18 mouse cellular contexts compared by ENCODE assay signal in the genomic region with DNA sequence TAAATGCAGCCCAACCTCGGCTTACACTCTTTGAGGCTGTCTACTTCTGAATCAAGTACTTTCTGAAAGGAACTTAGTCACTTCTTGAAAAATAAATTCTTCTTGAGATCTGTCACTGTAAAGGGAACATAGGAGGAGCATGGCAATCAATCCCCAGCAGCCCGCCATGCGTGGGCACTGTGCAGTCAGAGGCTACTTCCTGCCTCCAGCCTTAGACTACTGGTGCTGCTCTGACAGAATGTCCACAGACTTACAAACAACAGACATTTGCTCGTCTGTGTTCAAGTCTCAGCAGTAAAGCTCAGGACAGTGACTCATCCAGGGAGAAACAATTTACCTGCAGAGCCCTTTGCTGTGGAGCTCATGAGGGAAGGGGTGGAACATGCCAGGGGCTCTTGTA. TPM values are rescaled to one million over a fixed set of nuclear protein-coding genes. Genes with fewer than 3 reads are reported as not detected.
DNase-seq lines count a peak whose midpoint lies in the region; ATAC-seq and TF ChIP-seq lines count a peak whose summit lies in the region.
"Had no signal": no experiment of that assay in that cellular context is flagged by ENCODE, and none has a peak within 500 bp of the region (broad histone marks: within the 10 kb centered on the region; RNA-seq: fewer than 3 reads in every experiment).

No protein-coding gene starts in this region.

- H3K9ac ChIP-seq in lung, postnatal 0 days (replicated peaks; ENCODE audit: low read depth): no peak overlapping the region
- no peak overlapping the region for H3K9ac ChIP-seq in liver, postnatal 0 days (replicated peaks)
- H3K9ac ChIP-seq: forebrain, embryonic 13.5 days; heart, embryonic 15.5 days; limb, embryonic 12.5 days; lung, embryonic 15.5 days had no signal

- H3K36me3 ChIP-seq in lung, postnatal 0 days (ENCODE audit: insufficient read depth, low read length): no peaks in the 10 kb centered on the region
- H3K36me3 ChIP-seq in liver, postnatal 0 days (replicated peaks; ENCODE audit: insufficient read depth, low read length): peaks cover 18% of the 10 kb centered on the region

- no peak overlapping the region for H3K4me2 ChIP-seq in lung, postnatal 0 days (replicated peaks; ENCODE audit: low read depth, low read length)
- no peak overlapping the region; the same call in 1 of the 2 replicates for H3K4me2 ChIP-seq in liver, postnatal 0 days (ENCODE audit: low read depth, low read length)
- H3K4me2 ChIP-seq: forebrain, embryonic 13.5 days; heart, embryonic 15.5 days; limb, embryonic 12.5 days; lung, embryonic 15.5 days; midbrain, embryonic 11.5 days had no signal

- 0 out of 2 replicates have a peak overlapping the region, but pooled peaks have one; percentile 14 for H3K27ac ChIP-seq in lung, postnatal 0 days (ENCODE audit: low read length)
- H3K27ac ChIP-seq in liver, postnatal 0 days (ENCODE audit: low read depth): peak overlapping the region; percentile 41
- H3K27ac ChIP-seq: forebrain, embryonic 13.5 days; heart, embryonic 15.5 days; hindbrain, embryonic 10.5 days; layer of hippocampus, adult 2 months; left cerebral cortex, adult 2 months; limb, embryonic 12.5 days; lung, embryonic 15.5 days had no signal

- WGBS in lung, postnatal 0 days: 53% methylated on average over 4 of the region's 4 CpGs
- 40% methylated on average over 4 of the region's 4 CpGs for WGBS in liver, postnatal 0 days (ENCODE audit: insufficient replicate concordance)

- no peaks in the 10 kb centered on the region for H3K9me3 ChIP-seq in lung, postnatal 0 days (ENCODE audit: low read length)
- H3K9me3 ChIP-seq in liver, postnatal 0 days (ENCODE audit: low read length): no peaks in the 10 kb centered on the region
- H3K9me3 ChIP-seq: heart, embryonic 15.5 days; lung, embryonic 15.5 days had no signal

- H3K4me3 ChIP-seq in lung, postnatal 0 days (ENCODE audit: low read depth, low read length): no peak overlapping the region
- H3K4me3 ChIP-seq in liver, postnatal 0 days (ENCODE audit: low read depth, low read length): no peak overlapping the region
- H3K4me3 ChIP-seq: forebrain, embryonic 13.5 days; heart, embryonic 15.5 days; hindbrain, embryonic 10.5 days; layer of hippocampus, adult 2 months; left cerebral cortex, adult 2 months; limb, embryonic 12.5 days; lung, embryonic 15.5 days had no signal

- TF ChIP-seq EP300 in lung, postnatal 0 days (IDR thresholded peaks at IDR 0.05): no peak
- TF ChIP-seq EP300 in liver, postnatal 0 days (IDR thresholded peaks at IDR 0.05; ENCODE audit: low read depth): no peak

- no peak for DNase-seq in lung, postnatal 0 days (ENCODE audit: low spot score)
- no peak for DNase-seq in lung, postnatal 25 days (ENCODE audit: low spot score)
- no peak for DNase-seq in liver, postnatal 0 days
- DNase-seq in kidney, postnatal 14 days: no peak
- DNase-seq in frontal cortex, postnatal 36 days (ENCODE audit: low spot score in 2 of 2): no peak
- no peak for DNase-seq in right cerebral cortex, adult 2 months (ENCODE audit: low spot score in 2 of 2)
- DNase-seq: adrenal gland, adult 2 months; cerebellum, postnatal 14 days; heart, adult 18-20 months had no signal

- H3K27me3 ChIP-seq in lung, postnatal 0 days (replicated peaks; ENCODE audit: insufficient read depth, low read length): no peaks in the 10 kb centered on the region
- H3K27me3 ChIP-seq in liver, postnatal 0 days (ENCODE audit: insufficient read depth, low read length): no peaks in the 10 kb centered on the region
- H3K27me3 ChIP-seq: forebrain, embryonic 13.5 days; heart, embryonic 15.5 days; limb, embryonic 12.5 days; lung, embryonic 15.5 days had no signal

- peaks cover 18% of the 10 kb centered on the region; the same call in 1 of the 2 replicates for H3K4me1 ChIP-seq in lung, postnatal 0 days (ENCODE audit: insufficient read depth, low read depth, low read length)
- H3K4me1 ChIP-seq in liver, postnatal 0 days (ENCODE audit: insufficient read depth): peaks cover 43% of the 10 kb centered on the region

- ATAC-seq in lung, postnatal 0 days: peak; percentile 49; the same call in 1 of the 2 replicates
- ATAC-seq in common myeloid progenitor, adult 5-6 weeks (replicated peaks; ENCODE audit: low read depth, poor library complexity, severe bottlenecking): peak; percentile 60
- peak; percentile 24; the same call in 1 of the 2 replicates for ATAC-seq in liver, postnatal 0 days
- ATAC-seq: forebrain, embryonic 13.5 days had no signal

- TF ChIP-seq CTCF in lung, postnatal 0 days (IDR thresholded peaks at IDR 0.05): no peak
- TF ChIP-seq CTCF in liver, postnatal 0 days (IDR thresholded peaks at IDR 0.05; ENCODE audit: low read depth): no peak

RNA-seq across cellular contexts. Expression of gene Arid2, which starts 10.3 kb away (rescaled TPM):
- polyA plus RNA-seq in lung, postnatal 0 days (2015; fragmentation: Nextera tagmentation; extraction: Ambion mirVana): 15.3 and 15.7 TPM in 2 replicates
- total RNA-seq in common myeloid progenitor, adult 5-6 weeks (2017): 48.1 and 66.9 TPM in 2 replicates
- polyA plus RNA-seq in liver, postnatal 0 days (2015; fragmentation: Nextera tagmentation; extraction: Ambion mirVana): 5.5 and 5.9 TPM in 2 replicates
